Mouse (Mus musculus) layer of hippocampus, postnatal 25 days (tissue): ENCODE measurements around the gene Tmcc2. TPM values are rescaled to one million over a fixed set of nuclear protein-coding genes. Genes with fewer than 3 reads are reported as not detected.
A peak's percentile ranks its signal among the peaks of the same experiment; 100 is the strongest.

Source experiments
- DNase-seq, 2 experiments: peaks; one replicate each; pipeline ENCODE4 v3.0.0; 2022; ENCODE audit warnings: mixed read lengths in 2 of 2, low spot score in 1 of 2; ENCODE audit errors: extremely low spot score in 1 of 2
- total RNA-seq, 2 experiments: library from RNA; stranded (reverse); gene quantifications; 2 replicates each; pipeline ENCODE4 v1.2.3; 2021

Gene Tmcc2
- 100 to 1,000 TPM; 232 to 246 TPM for total RNA-seq

GRCm38 (mm10) chr1:132390691-132391579, at the start of gene Tmcc2:
TSS of gene Tmcc2 (minus strand) at chr1:132391281.
- DNase-seq: no peak

GRCm38 (mm10) chr1:132437389-132437788, 46.3 kb upstream of the Tmcc2 start:
- no peak for DNase-seq

GRCm38 (mm10) chr1:132436960-132437359, 45.9 kb upstream of the Tmcc2 start:
- no peak for DNase-seq

- DNase-seq: no peak
Measured at GRCm38 (mm10) chr1:132436320-132436958, 45.4 kb upstream of the Tmcc2 start.

- DNase-seq: no peak
Measured at GRCm38 (mm10) chr1:132434032-132434431, 43.0 kb upstream of the Tmcc2 start.

- DNase-seq: no peak
Measured at GRCm38 (mm10) chr1:132433349-132433748, 42.3 kb upstream of the Tmcc2 start.

GRCm38 (mm10) chr1:132431716-132432115, 40.6 kb upstream of the Tmcc2 start:
- DNase-seq: peak; percentile 23 to 29

GRCm38 (mm10) chr1:132430818-132431217, 39.7 kb upstream of the Tmcc2 start:
- DNase-seq: peak in 1 of 2 experiments; percentile 25

- DNase-seq: no peak
Measured at GRCm38 (mm10) chr1:132425600-132425999, 34.5 kb upstream of the Tmcc2 start.

- DNase-seq: no peak
Measured at GRCm38 (mm10) chr1:132422912-132423696, 32.0 kb upstream of the Tmcc2 start.

- DNase-seq: no peak
Measured at GRCm38 (mm10) chr1:132420662-132421061, 29.6 kb upstream of the Tmcc2 start.

GRCm38 (mm10) chr1:132420206-132420605, 29.1 kb upstream of the Tmcc2 start:
- DNase-seq: no peak

GRCm38 (mm10) chr1:132417319-132418251, 26.5 kb upstream of the Tmcc2 start, which contains the start of gene Dstyk:
TSS of gene Dstyk (plus strand) at chr1:132417555.
- peak; percentile 76 to 79 for DNase-seq

- no peak for DNase-seq
Measured at GRCm38 (mm10) chr1:132416943-132417290, 25.8 kb upstream of the Tmcc2 start.

GRCm38 (mm10) chr1:132416244-132416942, 25.3 kb upstream of the Tmcc2 start:
- DNase-seq: no peak

- no peak for DNase-seq
Measured at GRCm38 (mm10) chr1:132410657-132411056, 19.6 kb upstream of the Tmcc2 start.

- no peak for DNase-seq
Measured at GRCm38 (mm10) chr1:132401843-132402242, 10.8 kb upstream of the Tmcc2 start.

GRCm38 (mm10) chr1:132400538-132400937, 9.5 kb upstream of the Tmcc2 start:
- no peak for DNase-seq

GRCm38 (mm10) chr1:132396705-132397104, 5.6 kb upstream of the Tmcc2 start:
- no peak for DNase-seq
